Mouse (Mus musculus) liver (tissue): ENCODE measurements at regions not wholly inside any gene's neighbourhood (a gene's known extent, or its start where the extent isn't known, plus 50 kb on each side); places are given as distances from the start of the nearest gene placed in this dataset.

Experiments
- DNase-seq: peaks from one replicate; pipeline ENCODE4 v3.0.0-alpha.2; 2020; ENCODE audit warnings: mixed read lengths

DNA sequence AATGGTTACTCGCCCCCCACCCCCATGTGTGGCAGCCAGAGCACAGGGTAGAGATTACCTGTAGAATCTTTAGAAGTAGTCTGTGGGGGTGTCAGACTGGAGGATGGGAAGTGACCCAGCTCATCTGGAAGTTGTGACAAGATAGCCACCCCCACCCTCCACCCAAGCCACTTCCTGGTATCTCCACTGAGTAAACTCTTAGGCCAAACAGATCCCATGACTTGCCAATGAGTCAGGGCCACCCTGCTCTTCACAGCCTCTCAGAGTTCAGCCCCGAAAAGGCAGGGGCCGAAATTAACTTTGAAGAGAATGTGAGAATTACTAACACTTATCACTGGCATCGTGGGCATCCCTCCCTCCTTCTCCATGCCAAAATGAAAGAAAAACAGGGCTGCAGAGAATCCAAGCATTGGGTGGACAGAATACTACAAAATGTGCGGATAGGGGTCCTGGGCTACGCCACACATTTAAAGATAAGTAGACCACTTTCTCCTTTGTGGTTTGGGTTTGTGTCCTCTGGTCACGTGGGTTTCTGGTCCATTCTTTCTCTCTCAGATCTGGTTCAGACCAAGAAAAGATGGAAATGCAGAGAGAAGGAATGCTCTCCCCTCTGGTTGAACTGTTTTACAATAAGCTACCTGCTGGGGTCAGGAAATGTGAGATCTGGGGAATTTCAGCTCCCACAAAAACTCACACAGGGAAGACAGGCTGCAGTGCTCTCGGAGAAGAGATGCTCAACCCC, 250.6 kb downstream of the Sox9 start:
- DNase-seq, result no peak

DNA sequence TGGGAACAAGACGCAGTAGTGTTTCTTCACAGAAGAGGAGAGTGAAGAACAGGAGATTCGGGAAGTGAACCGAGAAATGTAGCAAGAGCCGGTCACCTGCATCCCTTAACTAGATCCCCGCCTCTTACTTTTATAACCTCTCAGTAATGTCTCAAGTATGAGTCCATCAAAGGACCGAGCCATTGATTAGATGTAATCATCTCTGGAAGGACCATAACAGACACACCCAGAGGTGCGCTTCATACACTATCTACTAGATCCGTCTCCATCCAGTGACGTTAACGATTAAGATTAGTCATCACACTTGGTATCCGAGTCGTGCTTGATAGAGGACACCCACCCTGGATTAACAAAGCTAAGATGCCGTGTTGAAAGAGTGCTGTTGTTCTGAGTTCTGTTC, 252.9 kb downstream of the Sox9 start:
- no peak for DNase-seq

DNA sequence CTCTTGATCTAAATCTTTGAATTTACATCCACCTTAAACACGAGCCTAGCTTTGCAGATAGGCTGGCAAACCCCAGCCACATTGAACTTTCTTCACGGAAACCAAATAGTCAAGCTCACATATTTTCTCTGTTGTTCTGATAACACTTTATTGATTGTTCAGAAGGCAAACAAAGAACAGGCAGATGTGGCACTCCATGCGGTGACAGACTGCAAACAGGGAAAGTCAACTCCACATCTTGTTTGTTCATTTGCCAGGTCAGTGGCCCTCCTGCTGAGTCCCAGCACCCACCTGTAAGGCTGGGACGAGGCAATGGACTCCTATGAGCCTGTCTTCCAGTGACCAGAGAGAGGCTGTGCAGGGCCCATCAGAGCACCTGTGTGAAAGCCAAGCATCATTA, 255.7 kb downstream of the Sox9 start:
- no peak for DNase-seq

DNA sequence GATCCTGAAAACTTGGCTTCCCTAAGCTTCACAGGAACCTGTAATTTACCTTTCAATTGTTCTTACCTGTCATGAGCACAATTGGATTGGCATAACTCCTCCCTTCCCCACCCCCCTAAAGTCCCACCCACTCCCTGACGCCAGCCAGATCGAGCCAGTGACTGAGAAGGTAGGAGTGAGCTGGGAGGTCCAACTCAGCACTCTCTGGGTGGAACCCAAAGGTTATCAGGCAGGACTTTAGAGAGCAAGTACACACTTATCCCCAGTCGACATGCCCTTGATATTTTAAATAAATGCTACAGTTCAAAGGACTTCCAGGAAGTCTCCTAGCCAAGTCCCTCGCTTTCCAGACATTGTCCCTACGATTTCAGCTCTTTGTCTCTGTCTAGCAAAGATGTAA, 260.7 kb downstream of the Sox9 start:
- DNase-seq, result peak; percentile 20

DNA sequence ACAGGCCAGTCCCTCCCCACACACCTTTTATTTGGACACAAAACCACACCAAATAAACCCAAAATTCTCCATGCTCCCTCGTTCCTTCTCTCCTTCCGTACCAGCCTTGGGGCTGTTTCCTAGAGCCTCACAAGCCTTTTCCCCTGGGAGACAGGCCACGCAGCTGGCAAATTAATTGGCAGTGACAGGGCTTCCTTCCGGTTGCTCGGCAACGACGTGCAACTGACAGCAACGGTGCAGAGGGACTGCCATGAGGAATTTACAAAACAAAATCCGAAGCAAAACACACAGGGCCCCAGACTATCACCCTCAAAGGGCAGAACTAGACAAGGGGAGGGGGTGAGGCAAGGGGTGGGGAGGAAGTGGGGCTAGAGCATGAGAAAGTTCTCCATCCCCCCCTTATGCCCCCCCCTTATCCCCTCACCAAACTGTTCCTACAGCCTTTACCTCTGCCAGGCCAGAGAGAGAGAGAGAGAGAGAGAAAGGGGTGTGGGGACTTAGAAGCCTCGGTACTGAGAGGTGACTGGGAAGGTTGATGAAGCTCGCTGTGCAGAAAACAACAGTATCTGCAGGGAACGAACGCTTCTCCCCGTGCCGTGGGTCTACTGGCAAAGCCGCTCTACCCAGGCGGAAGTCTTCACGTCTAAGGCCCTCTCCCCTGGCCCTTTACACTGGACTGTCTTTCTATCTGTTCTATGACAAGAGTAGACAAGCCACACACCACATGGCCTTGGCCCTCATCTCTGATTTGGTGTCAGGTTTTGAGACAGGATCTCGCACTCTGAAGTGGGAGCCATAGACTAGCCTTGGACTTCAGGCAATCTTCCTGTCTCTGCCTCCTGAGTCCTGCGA, 264.4 kb downstream of the Sox9 start:
- DNase-seq, result peak; percentile 19

DNA sequence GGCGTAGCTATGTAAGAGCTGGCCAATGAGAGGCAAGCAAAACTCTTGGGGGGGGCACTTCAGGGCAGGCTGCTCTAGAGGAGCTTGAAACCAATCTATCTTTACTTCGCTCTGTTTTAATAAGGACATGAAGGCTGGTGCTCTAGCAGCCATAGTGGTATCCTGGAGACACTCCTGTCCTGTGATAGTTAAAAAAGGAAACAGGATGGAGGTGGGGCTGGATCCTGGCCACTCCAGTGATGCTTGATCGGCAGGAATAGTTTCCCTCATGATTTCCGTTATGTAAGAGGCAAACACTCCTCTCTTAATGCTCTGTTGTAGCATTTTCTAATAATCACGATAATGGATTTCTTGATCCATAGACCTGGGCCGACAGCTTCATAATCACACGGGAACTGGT, 266.1 kb downstream of the Sox9 start:
- no peak for DNase-seq

DNA sequence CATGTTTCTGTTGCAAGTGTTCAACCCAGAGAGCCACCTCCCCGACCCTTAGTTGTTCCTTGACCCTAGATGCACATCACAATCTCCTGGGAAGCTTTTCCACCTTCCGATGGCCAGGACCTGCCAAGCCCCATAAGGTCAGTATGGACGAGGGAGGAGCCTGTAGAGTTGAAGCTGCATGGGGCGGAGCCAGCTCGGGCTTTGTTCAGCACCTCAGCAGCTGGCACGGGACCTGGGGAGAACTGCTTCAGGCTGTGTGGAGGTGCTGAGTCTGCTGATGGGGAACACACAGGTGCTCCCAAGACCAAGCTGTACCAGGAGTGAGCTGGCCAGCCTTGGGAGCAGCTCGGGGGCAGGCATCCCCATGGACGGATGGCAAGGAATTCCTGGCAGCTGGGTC, 267.6 kb downstream of the Sox9 start:
- no peak for DNase-seq

DNA sequence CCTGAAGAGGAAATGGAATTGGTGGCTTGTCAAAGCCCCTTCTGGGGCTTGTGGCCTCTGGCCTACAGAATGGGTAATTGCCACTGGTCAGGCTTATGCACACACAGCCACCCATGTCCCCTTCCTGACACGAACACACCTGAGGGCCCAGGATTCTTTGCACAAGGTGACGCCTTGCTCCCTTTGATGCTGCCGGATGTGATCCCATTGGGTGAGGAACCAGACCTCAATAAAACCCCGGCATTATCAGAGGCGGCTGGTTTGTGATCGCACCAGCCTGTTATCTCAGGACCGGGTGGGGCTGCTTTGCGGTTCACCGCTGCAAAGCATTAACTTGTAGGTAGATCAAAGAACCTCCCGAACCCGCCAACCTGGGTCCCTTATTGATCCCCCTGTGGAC, 270.5 kb downstream of the Sox9 start:
- DNase-seq, result peak; percentile 23

DNA sequence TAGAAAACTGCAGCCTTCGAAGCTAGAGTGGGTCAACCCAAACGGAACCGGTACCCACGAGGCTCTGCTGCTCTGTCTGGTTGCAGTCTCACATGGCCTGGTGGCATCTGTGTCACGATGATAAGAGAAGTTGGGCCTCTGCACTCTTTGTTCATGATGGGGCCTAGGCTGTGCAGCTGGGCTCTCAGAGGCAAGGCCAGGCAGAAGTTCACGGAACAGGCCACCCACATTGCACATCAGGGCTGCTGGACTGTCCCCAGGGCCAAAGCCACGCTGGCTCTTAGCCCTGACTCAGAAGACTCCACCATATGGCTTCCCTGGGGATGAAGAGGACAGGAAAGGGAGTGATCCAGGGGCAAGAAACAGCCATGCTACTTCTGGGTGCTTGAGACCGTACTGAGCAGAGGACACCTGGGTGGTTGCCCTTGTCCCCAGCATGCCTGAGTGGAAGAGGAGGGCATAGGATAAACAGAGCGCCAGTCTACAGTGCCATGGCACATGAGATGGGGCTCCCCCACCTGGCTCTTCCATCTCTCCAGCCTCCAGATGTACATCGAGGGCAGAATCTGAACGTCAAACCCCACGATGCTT, 274.1 kb downstream of the Sox9 start:
- no peak for DNase-seq

DNA sequence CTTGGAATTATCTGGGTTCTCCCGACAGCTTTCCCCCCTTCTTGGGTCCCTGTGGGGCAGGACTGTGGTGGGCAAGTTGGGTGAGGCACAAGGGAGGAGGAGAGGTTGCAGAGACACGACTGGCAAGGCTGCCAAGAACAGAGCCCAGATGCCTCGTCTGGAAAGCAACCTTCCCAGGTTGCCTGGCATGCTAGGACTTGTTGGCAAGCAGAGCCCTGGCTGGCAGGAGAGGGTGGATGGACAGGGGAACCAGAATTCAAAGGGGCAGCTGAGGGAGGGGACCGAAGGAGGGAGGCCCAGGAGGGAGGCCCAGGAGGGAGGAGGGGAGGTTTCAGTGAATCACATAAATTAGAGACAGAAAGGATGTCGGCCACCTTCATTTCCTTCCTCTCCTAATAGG, 274.8 kb downstream of the Sox9 start:
- DNase-seq, result no peak

DNA sequence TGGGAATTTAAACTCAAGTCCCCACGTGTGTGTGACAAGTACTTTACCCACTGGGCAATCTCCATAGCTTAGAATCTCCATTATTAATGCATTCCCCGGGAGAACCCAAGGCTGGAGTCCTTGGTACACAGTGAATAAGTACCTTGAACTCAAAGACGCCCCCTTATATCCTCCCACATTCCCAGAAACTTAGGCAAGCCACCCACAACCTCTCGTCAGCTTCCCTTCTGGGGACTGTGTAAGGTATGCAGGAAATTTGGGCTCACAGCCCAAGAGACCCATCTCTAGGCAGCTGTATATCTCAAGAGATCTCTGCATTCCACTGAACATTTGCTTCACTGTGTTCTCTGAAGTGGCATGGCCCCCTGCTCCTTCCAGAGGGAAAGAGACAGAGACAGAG, 288.3 kb downstream of the Sox9 start:
- DNase-seq, result no peak

DNA sequence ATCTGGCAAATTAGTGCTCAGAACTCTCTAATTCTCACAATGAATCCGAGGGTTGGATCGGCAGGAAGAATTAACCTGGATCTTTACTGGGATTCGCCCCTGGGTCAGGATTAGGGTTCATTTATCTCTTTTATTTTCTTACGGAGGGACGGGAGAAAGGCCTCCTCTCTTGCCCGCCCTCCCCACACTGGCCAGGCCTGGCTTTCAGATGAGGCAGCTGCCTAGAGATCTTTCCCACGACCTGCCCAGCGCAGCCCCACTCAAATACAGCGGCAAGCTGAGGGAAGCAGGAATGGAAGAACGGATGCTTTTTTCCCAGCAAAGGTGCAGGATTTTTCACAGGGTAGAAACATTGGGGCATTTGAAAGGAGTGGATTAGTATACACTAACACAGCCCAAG, 289.9 kb downstream of the Sox9 start:
- no peak for DNase-seq

DNA sequence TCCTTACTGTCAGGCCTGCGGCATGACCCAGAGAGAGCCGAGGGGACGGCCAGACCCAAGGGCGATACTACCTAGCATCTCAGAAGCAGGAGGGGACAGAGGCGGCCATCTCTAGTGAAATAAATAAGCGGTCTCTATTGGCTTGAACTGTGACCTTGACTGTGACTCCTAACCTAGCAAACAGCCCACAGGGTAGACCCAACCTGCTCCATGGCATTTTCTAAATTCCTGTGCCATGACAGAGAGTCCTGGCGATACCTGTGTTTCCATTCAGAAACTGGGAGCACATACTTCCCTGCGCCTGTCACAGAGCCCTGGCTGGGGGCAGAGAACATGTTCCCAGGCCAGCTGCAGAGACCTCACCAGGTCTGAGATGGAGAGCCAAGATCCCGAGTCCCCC, 292.3 kb downstream of the Sox9 start:
- DNase-seq, result no peak

DNA sequence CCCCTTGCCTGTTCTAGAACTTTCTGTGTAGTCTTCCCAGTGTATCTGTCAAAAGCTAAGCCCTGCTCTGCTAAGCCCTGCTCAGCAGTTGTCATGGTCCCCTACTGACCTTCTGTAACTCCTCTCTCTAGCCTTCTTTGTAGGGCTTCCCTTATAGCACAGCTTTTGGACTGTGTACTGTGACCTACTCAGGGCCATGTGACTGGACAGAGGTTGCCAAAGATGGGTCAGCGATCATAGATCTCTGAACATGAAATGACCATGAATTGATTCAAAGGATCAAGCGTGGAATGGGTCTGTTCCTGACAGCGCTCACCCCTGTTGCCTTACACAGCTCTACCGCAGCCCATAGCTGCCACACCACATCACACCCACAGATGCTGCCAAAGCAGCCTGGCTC, 294.3 kb downstream of the Sox9 start:
- DNase-seq, result no peak

DNA sequence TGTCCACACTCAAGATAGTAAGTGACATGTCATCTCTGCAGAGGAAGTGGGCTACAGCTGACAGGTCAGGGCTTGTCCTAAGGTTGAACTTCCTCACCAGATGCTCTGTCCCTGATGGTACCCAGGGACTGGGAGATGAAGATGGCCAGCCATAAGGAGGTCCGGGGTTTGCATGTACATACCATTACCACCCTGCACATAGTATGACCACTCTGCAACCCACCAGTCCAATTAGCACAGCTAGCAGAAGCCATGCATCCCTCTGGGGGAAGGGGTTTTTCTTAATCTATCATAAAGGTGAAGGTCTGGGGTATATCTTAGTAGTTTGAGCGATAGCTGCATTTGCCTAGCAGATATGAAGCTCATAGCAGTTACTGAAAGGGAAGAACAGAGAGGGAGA, 298.3 kb downstream of the Sox9 start:
- DNase-seq, result no peak

DNA sequence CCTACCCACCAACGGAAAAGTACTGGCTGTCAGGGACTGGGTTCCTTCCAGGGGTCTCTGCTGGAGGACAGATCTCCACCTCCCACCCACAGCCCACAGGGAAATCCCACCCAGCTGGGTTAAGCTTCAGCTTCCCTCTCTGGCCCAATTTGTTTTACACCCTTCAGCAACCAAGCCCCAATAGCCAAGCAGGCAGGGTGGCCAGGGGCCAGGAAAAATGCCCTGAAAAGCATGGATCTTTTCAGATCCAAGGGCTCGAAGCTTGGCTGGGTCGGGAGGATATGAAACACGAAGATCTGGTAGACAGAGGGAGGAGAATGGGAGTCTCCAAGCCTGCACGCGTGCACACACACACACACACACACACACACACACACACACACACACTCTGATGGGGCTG, 302.4 kb downstream of the Sox9 start:
- DNase-seq, result no peak

DNA sequence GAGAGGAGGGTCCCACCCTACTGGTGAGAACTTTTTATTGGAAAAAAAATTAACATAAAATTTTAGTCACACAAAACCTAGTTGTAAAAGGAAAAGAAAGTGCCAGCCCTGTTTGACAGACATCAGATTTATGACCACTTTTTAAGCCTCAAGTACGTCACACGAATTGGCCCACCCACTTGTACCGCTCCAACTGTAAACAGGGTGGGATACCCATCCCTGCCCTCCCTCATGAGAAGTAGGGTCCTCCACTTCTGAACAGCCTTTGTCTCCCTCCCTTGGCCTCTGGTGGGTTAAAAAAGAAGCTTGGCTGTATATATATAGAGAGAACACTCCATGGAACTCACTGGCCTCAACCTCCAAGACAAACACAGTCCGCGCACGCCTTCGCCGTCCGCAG, 303.5 kb downstream of the Sox9 start:
- DNase-seq, result no peak

DNA sequence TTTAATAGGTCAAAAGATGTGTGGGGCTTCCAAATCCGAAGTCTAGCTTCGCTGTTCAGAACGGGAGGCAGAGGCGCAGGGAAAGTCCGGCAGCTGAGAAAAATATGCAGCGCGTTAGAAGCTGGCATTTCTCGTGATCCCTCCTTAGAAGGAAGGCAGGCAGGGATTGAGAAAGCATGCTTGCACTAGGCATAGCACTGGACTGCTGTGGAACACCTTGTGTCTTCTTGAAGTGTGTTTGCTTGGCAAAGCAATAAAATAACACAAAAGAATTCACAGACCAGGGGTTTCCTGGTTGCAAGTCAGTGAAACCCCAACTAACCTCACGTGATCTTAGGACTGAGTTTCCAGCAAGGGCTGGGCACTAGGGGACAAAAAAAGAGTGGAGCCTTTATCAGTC, 305.1 kb downstream of the Sox9 start:
- DNase-seq, result no peak

DNA sequence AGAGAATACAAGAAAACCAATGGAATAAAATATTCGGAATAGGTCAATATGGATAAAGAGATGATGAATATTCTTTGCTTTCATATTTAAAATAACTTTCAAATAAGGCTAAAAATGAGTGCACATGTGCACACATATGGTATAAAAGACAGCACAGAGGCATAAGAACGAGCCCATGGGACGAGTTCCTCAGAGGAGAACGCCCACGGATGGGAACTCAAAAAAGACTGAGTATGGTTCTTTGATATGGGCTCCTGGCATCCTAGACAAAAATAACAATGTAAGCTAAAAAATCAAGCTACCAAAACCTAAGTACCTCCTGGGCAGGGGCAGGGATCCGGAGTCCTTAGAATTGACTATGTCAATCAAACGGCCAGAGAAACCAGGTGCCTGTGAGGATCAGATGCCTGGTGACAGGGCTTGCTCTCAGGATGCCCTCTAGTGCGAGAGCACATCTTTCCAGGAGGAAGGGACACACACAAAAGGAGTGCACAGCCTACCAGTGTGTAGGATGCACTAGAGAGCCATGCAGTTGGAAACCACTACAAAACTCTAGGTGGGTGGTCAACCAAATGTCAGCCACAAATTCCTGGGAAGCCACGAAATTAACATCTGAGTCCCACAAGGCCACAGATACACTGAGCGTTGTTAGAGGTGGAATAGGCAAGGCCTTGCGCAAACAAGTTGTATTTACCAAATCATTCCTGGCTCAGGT, 307.8 kb downstream of the Sox9 start:
- no peak for DNase-seq

DNA sequence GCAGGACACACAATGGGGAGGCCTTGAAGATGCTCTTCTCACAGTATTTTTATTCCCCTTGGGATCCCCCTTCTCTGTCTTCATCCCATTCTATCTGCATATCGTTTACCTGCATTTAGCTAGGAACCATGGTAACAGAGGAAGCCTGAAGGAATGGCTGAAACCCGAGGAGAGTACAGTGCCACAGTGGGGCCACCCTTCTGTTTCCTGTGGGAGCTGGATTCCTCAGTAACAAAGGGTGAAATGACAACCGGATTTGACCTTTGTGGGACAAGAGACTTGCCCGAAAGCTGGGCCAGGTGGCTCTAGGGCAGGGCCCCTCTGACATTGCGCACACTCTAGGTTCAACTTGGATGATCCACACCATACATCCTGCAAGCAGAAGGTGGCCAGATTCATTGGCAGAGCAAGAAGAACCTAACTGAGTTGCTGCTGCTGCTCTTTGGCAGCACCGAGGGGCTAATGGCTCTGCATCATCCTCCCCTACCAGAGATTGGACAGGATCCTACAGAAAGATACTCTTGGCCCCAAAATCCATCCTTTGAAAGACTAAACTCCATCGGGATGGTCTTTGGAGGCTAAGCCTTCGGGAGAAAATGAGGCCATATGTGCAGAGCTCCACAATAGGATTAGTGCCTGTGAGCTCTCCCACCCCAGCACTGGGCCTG, 310.0 kb downstream of the Sox9 start:
- no peak for DNase-seq

DNA sequence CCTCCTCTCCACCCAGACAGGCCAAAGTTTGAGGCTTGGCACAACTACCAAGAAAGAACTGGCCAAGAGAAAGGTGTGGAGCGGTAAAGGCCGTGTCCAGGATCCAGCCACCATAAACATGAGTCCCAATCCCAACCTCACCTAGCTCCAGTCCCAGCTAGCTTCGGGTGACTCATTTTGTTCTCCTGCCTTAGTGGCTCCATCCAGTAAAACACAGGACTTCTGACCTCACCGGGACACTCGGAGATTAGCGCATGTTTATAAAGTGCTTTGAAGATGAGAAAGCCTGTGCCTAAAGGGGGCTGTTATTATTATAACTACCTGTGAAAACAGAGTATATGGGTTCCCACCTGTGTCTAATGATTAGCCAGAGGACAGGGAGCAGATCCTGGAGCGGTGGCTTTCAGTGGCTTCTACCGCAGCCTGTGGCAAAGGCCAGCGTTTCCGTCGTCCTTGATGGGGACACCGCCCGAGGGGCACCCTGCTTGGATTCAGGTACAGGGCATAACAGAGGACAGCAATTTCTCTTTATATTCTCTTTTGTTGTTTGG, 311.9 kb downstream of the Sox9 start:
- DNase-seq, result no peak

DNA sequence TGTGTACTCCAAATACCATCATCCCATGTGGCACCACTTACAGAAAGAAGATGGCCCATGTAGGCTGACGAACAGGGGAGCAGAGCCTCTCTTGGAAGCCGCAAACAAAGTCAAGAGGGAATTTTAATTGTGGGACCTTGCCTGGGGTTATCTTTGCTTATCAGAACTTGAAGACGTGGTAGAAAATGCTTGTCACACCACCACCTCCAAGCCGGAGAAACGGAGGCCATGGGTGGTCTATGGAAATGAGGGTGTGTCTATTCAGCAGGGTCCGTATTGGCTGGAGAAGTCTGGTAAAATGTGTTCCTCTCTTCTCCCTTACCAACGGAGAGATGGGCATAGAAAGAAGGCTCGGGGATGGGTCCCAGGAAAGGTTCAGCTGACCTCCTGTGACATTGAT, 313.6 kb downstream of the Sox9 start:
- no peak for DNase-seq

DNA sequence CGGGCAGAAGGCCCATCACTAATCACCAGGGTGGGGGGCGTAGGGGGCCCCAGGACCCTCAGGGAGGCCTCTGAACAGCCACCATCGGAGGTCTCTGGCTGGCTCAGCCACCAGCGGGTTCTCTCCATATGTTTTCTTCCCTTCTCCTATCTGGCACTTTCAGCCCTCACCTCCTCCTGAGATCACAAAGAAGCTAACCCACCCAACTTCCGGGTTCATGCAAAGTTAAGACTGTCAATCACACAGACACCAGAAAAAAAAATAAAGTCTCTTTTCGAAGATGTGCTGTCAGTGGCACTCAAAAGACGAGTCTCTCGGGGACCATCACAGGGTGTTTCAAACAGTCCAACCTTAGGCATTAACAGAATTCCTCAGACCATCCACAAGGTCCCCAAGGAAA, 314.2 kb downstream of the Sox9 start:
- DNase-seq, result no peak
